Mouse (Mus musculus) embryonic stem cell, embryonic (primary cell): ENCODE data around the gene 4933416C03Rik.

ENCODE experiments used
- CTCF ChIA-PET, 4 experiments: fragments of 300-600 bp in 2 of 4; fragments of 350-600 bp in 2 of 4; sonication (Branson Sonifier 250); formaldehyde crosslinking; loops; one replicate each; lab custom pipeline; 2022; ENCODE audit warnings: inconsistent platforms in 2 of 4; lab: Charles Lee
- POLR2A ChIA-PET, 4 experiments: fragments of 300-600 bp in 2 of 4; fragments of 350-600 bp in 2 of 4; sonication (Branson Sonifier 250); formaldehyde crosslinking; loops; one replicate each; lab custom pipeline; 2022; ENCODE audit warnings: antibody characterized with exemption in 4 of 4, inconsistent platforms in 1 of 4; lab: Charles Lee

Gene 4933416C03Rik

DNA sequence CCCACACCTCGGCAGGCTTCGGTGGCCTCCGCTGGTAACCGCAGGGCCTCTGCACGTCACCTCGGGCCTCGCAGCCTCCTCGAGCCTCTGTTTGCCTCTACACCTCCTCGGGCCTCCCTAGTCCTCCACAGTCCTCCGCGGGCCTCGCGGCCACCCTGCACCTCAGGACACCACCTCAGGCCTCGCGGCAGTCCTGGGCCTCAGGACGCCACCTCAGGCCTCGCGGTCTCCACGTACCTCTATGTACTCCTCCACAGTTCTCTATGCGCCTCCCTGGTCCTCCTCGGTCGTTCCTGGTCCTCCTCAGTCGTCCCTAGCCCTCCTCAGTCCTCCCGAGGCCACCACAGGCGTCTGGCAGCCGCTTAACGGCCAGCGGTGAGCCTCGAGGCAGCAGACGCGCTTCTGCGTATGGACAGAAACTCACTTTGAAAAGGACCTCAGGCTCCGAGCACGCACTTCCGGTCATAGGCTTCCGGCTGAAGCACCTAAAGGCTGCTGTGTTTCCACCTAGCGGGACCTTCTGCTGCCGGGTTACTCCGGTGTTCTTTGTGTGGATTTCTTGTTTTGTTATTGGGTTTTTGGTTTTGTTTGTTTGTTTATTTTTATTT lies at the start of gene 4933416C03Rik:
TSS of gene 4933416C03Rik (minus strand) at position 51 of the 608 bp plus-strand sequence.
- ChIA-PET CTCF (interaction anchor here in 1 of 4 experiments (1.1 kb wide), 1 partner anchor 96 kb away, joined by 12 read pairs; the partner anchor contains the start of gene Ptprr), POLR2A (no interaction called here)

DNA sequence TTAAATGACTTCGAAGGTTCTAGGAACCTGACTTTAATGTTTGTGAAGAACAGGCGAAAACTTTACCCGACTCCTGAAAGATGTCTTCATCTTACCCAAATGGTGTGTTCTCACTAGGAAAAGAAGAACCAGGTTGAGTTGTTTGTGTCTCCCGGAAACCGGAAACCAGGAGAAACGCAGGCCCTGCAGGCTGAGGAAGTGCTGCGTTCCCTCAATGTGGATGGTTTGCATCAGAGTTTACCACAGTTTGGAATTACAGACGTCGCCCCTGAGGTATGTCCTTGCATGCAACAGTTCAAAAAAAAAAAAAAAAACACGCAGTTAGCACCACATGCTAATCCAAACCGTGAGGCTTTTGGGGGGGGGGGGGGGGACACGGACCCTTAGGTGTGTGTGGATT lies 48.6 kb upstream of the 4933416C03Rik start:
- CTCF ChIA-PET, result no interaction called here
- POLR2A ChIA-PET, result interaction anchor here in 1 of 4 experiments (0.6 kb wide), 1 partner anchor 281 kb away, joined by 4 read pairs; no protein-coding TSS in a partner anchor

DNA sequence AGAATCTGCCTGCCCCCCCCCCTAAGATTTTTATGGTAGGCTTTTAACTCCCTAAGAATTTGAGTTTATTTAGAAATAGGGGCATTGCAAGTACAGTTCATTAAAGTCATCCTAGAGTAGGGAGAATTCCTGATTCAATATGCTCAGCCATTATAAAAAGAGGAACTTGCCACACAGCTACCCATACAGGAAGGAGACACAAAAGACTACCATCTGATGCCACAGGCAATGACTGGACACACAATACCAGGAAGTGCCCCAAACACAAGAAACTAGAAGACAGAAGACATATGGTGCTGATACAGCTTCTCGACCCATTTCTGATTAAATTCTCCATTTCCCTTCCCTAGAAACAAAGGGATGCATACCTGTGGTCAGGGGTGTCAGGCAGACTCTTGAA lies 43.0 kb upstream of the 4933416C03Rik start:
- POLR2A ChIA-PET, result no interaction called here
- CTCF ChIA-PET, result interaction anchor here in 2 of 4 experiments (0.6 to 0.8 kb wide), 3 partner anchors 40 to 688 kb away, joined by 3 to 11 read pairs (median 3); no protein-coding TSS in a partner anchor

DNA sequence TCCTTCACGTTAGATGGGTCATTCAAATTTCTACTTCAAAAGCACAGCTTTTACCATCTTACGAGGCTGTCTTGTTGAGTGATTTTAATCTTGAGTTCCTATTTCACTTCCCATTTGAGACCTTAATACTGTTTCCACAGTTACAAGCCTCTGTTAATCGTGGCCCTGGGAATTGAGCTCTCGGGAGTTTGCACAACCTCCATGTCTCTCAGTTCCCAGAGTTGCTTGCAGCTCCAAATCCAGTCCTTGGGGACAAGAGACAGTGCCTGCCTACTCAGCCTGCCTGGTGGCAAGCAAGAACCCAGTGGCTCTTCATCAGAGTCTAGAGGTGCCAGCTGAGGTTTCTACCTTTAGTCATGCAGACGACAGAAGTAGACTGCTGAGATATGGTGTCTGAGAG lies 41.0 kb upstream of the 4933416C03Rik start:
- CTCF ChIA-PET, result interaction anchor here in 1 of 4 experiments (2.0 kb wide), 1 partner anchor 42 kb away, joined by 10 read pairs; no protein-coding TSS in a partner anchor
- POLR2A ChIA-PET, result no interaction called here

DNA sequence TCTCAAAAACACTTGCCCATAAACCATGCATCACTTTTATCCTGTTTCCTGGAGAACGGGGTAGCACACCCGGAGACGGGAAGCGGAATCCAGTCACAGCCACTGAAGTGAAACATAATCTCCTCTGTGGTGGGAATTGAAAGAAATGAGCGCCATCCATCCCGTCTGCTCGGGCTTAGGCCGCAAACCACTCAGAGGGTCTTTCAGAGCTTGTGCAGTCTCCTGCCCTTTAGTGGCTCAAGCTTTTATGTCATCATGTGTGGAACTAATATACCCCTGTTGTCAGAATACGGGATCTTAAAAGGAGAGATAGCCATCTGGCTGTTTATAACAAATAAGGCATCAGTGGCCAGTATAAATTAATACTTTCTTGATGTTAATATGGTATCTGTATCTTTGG lies 32.4 kb upstream of the 4933416C03Rik start:
- ChIA-PET CTCF (no interaction called here), POLR2A (no interaction called here)

DNA sequence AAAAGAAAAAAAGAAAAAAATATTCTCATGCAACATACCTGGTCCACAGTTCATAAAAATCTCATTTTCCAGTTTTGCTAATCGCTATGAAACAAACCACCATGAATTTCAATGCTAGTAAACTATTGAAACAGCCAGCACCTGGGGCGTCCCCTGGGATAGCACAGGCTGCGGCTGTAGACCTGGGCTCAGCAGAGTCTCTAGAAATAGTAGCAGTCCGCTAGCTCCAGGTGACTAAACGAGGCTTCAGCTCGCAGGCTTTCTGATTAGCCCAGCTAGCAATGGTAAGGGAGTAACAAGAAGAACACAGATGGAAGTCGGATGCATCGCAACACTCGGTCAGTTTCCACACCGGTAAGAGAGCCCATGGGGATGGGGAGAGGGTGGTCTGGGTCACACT lies 30.0 kb upstream of the 4933416C03Rik start:
- POLR2A ChIA-PET, result no interaction called here
- CTCF ChIA-PET, result no interaction called here

DNA sequence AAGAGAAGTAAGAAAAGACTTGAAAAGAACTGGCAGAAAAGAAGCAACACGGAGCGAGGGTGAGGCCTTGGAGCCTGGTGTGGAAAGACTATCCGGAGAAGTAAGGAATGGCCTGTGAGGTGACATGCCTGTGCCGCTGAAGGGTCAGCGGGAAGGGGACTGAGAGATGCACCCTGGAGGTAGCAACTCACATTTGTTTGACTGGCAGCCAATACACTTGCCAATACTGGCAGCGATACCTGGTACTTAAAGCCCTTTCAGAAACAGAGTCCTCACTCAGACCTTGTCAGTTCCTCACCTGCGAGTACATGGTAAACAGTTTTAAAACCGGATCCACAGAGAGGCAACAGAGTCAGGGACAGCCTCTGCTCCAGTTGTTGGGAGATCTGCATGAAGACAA lies 26.5 kb upstream of the 4933416C03Rik start:
- POLR2A ChIA-PET, result interaction anchor here in 1 of 4 experiments (0.7 kb wide), 1 partner anchor 1397 kb away, joined by 4 read pairs; no protein-coding TSS in a partner anchor
- CTCF ChIA-PET, result no interaction called here

DNA sequence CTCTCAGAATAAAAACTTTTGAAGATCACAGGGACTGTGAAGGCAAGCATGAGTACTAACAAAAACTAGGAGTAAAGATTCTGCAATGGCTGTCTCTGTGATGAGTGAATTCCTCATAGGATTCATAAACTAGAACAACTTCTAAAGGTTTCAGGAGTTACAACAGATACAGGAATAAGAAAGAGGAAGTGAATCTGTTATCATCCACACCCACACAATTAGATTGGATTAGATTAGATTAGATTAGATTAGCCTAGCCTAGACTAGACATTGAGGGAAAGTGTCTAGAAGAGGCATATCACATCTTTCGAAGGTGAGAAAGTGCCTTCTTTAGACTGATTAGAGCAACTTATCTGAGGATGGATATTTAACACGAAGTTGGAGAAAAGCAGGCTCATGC lies 21.5 kb upstream of the 4933416C03Rik start:
- ChIA-PET CTCF (interaction anchor here in 1 of 4 experiments (0.6 kb wide), 1 partner anchor 817 kb away, joined by 3 read pairs; no protein-coding TSS in a partner anchor), POLR2A (no interaction called here)

DNA sequence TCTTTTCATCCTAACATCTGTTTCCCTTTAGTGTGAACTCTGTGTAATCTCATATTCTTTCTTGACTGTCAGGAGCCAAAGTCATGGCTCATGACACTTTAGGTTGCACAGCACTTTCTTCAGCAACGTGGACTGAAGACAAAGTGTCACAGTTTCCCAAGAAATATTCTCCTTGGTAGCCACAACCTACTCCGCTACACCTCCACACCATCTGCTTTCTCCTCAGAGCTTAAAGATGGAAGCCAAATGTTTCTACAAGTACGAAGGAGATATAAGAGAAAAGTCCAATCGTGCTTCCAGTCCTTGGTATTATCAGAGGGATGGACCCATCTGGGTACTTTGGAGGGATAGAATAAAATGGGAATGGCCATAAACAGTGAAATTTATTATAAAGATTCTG lies 18.5 kb upstream of the 4933416C03Rik start:
- CTCF ChIA-PET, result no interaction called here

DNA sequence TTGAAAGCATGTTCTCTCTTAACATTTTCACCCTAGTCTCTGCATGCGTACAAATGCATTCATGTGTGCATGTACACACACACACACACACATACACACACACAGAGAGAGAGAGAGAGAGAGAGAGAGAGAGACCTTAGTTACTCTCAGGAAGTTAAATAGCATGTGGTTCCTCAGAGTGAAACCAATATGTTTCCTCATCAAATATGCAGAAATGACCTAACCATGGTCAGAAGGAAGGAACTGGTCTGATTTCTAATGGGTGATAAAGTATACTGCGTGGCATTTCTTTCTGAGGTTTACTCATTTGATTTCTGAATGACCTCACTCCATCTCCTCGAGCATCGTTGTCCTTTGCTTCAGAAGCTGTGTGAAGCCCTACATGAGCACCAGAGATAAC lies 17.5 kb upstream of the 4933416C03Rik start:
- POLR2A ChIA-PET, result interaction anchor here in 1 of 4 experiments (0.7 kb wide), 1 partner anchor 141 kb away, joined by 6 read pairs; no protein-coding TSS in a partner anchor
- CTCF ChIA-PET, result no interaction called here

More for the DNA sequence above, 18.5 kb upstream of the 4933416C03Rik start:
- POLR2A ChIA-PET, result no interaction called here

DNA sequence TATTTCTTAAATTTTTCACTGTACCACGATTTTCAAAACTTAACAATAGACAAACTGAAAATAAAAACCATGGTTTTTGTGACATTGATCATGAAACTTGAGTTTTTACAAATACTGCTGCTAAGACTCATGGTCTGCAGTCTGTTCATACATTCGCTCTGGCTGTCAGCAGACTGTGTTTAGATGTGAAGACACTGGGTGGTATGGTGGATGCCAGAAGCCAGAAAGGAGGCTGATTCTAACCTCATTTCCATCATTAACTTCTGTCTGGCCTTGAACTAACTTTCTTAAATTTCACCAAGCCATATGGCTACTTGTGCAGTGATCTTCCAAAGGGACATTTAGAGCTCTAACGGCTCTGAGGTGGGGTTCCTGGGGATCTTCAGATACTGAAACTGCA lies 16.7 kb upstream of the 4933416C03Rik start:
- ChIA-PET CTCF (no interaction called here), POLR2A (no interaction called here)

DNA sequence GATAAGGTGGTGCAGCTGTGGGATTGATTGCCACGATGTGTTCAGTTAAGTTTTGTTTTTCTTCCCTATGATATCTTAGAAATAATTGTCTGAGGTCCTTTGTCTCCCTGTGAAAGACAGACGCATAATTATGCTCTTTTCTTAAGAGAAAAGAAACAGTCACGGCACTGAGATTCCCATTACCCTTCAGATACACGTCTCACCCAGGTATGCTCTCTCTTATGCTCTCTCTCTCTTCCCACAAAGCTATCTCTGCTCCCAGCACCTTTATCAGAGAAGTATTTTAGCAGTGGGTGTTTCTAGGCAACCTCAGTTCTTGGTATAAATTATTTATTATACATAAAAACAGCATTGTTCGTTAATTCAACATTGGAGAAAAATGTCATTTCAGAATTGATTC lies 11.6 kb upstream of the 4933416C03Rik start:
- ChIA-PET CTCF (no interaction called here), POLR2A (no interaction called here)

DNA sequence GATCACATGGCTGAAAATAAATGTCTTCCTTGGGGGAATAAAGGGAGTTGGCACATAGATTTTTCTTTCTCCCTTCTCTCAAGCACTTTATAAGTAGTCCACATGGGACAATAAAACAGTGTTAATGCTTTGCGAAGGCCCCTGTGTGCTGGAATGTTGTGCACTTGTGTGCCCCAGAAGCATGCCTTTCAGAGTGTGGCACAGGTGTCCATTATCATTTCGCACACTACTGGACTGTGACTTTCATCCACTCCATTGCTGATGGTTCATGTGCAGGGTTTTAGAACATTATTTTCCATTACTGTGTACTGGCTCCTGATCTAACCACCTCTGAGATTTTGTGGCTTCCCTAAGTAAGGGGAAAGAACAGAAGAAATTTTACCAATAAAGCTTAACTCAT lies 10.1 kb upstream of the 4933416C03Rik start:
- POLR2A ChIA-PET, result no interaction called here
- CTCF ChIA-PET, result no interaction called here

DNA sequence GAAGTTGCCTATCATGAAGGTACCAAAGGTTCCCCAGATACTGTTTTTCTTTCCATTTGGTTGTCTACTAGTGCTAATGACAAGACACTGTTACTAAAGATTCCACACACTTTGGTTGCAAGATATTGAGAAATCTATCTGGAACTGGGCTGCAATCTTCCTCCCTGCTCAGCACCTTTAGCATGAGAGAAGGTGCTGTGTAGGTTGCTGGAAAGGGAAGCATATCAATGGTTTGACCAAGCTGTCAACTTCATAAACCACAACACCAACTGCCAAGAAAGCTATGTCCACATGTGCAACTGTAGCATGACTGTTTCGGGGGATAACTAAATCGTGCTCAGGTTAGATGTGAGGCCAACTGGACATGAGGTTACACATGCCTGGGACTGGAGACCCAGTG lies 7.7 kb upstream of the 4933416C03Rik start:
- ChIA-PET CTCF (no interaction called here), POLR2A (no interaction called here)

DNA sequence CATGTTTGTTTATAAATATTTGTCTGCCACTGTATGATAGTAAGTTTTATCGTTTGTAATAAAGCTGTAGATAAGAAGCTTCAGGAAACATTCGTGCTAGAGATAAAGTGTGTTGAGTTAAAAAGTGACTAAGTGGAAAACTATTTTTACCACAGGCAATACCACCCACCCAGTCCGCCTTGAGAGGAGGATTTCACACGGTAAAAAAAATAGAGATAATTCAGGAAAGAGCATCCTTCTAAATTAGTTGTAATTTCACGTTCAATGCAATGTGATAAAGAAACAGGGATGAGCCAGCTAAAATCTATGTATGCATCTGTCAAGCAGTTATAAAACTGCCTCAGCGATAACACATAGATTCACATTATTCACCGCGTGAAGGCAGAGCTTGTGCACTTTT lies 3.3 kb upstream of the 4933416C03Rik start:
- ChIA-PET CTCF (no interaction called here), POLR2A (no interaction called here)

DNA sequence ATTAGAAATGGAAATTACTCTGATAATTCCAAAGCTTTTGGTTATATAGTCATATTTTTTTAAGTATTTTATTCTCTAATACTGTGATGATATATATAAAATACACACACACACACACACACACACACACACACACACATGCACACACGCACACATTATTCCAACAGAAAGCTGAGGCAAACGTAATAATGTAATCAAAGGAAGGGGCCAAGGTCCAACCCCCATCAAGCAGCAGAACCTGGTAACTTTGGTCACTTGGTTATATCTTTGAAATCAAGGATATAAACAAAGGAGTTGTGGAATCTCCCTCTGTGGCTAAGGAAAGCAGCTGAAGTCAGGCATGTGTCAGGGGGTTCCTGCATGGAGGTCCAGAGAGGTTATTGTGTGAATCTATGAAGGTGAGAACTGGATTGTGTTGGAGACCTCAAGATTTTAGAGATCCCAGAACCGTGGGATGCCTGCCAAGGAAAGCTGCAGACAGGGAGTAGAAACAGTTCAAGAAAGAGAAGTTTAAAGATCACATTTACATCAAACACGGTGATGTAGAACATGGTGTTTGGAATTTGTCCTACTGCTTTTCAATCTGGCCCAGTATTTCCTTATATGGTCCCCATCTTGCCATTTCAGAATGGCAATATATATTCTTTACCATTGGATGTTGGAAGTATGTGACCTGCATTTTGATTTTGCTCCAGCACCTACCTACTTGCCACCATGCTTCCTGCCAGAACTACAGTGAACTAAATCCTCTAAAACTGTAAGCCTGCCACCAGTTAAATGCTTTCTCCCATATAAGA lies 2.4 kb upstream of the 4933416C03Rik start:
- POLR2A ChIA-PET, result no interaction called here
- CTCF ChIA-PET, result no interaction called here

DNA sequence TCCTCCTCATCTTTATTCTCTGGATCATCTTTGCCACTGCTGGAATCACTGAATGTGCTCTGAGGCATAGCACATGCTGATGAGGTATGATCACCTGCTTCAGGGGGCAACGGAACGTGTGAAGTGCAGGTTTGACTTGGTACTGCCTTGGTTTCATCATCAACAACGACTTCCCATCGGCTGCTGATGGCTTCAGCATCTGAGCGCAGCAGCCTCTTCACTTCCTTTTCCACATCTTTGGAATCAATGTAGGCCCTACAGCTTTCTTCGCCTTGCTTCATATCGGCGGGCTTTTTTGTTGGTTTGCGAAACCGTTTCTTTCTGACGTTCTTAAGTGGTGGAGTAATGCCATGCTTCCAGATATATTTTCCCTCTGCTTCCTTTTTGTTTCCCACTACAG lies 849 bp downstream of the 4933416C03Rik start:
- POLR2A ChIA-PET, result no interaction called here
- CTCF ChIA-PET, result interaction anchor here in 2 of 4 experiments (0.5 to 0.7 kb wide), 2 partner anchors 95 to 969 kb away, joined by 4 to 7 read pairs; no protein-coding TSS in a partner anchor

DNA sequence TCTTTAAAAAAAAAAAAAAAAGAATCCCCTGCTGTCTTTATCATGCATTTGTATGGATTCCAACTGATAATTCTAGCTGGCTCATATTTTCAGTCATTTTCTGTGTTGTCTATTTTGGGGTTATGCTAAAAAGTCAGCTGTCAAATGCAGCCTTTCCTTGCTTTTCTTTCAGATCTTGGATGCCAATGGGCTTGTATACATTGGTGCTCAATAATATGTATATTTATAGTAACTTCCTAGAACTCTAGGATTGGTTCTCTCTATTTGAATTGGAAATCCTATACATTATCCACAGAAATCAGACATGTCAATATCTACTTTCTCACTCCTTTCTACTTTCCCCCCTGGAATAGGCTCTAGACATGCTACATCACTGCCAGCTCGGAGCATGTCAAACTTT lies 5.0 kb downstream of the 4933416C03Rik start:
- POLR2A ChIA-PET, result no interaction called here

DNA sequence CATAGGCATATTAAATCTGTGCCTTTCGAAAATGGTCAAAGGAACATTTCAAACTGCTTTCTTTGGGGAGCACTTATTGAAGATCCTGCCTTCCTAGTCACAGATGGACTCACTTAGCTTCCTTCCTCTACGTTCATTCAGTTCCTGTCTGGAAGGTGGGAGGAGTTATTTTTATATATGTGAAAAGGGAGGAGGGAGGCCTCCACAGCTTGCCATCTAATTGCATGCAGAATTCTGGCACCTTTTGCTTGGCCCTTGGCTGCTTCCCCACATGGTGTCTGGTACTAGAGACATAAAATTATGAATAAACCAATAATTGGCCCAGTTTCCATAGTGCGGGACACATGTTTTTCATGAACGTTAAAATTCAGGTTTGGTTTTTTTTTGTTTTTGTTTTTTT lies 5.5 kb downstream of the 4933416C03Rik start:
- ChIA-PET CTCF (no interaction called here), POLR2A (interaction anchor here in 1 of 4 experiments (0.6 kb wide), 1 partner anchor 758 kb away, joined by 3 read pairs; no protein-coding TSS in a partner anchor)

More for the DNA sequence above, 5.0 kb downstream of the 4933416C03Rik start:
- CTCF ChIA-PET, result interaction anchor here in 1 of 4 experiments (0.7 kb wide), 1 partner anchor 1042 kb away, joined by 3 read pairs; no protein-coding TSS in a partner anchor

DNA sequence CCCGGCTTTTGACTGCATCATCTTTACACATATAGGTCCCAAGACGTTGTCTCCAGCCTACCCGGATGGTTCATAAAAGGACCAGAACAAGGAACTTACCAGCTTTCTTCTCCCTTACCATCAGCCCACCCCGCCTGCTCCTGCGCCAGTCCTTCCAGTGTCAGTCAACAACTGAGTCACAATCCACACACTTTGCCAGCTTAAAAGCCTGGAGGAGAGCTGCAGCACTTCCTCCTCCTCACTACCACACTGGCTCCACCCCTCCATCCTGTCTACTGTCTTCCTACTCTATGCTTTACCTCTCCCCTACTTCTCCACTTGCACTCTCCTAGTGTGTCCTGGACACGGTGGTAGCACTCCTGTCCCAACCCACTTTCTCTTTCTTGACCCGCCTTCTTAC lies 15.2 kb downstream of the 4933416C03Rik start:
- ChIA-PET POLR2A (no interaction called here), CTCF (no interaction called here)
